Mouse (Mus musculus) c-Kit-positive CD71-positive TER-119-negative erythroid progenitor cells, embryonic 14.5 days (primary cell): Measurements from ENCODE around the gene Slc17a8.

Source experiments
- DNase-seq: peaks from one replicate; pipeline ENCODE4 v3.0.0-alpha.2; 2013; ENCODE audit warnings: low read depth

Slc17a8 gene

DNA sequence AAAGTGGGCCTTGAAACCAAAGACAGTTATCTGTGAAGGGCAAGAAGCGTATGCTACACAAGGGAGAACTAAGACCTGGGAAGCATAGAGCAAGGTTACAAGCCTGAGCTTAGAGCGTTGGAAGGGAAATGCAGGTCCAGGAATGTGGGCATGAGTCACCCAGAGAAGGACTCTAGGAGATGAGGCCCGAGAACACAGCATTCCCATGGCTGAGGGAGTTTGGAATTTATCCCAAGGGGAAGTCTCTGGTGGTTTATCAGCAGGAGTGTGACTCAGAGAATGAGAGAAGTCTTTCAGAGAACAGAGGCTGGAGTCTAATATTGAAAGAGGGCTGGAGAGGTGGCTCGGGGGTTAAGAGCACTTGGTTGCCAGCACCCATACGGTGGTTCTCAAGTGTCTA is 94.0 kb downstream of the Slc17a8 start:
- DNase-seq = no peak

DNA sequence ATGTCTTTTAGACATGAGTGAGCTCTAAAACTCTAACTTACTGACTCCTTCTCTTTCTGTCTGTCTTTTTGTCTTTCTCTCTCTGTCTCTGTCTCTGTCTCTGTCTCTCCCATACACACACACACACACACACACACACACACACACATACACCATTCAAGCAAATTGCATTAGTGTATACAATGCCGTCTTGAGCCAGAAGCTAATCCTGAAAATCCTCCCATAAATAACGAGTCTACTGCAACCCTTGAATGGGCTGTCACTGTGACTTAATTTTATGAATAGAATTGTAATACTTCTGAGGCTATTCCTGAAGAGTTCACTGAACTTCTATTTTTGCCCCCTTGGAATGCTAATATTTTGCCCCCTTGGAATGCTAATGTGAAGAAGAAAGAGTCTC is 95.2 kb downstream of the Slc17a8 start:
- no peak for DNase-seq
